Mouse (Mus musculus): ENCODE measurements around the gene Tapbpl. TPM values are rescaled to one million over a fixed set of nuclear protein-coding genes. Genes with fewer than 3 reads are reported as not detected.
A peak's percentile ranks its signal among the peaks of the same experiment; 100 is the strongest.

Gene Tapbpl
- total and polyA plus RNA-seq, 2 experiments from 2014 or later, result 4.5 to 7.0 TPM

GRCm38 (mm10) chr6:125218963-125219362 is 12.7 kb downstream of the Tapbpl start:
- Histone ChIP-seq H3K9me3 (ENCODE audit: low read length) (no peaks in the 10 kb centered on the region), H3K4me3 (ENCODE audit: low read length) (no peak overlapping the region), H3K4me2 (ENCODE audit: low read depth, low read length) (no peak overlapping the region), H3K36me3 (ENCODE audit: insufficient read depth, low read length) (no peaks in the 10 kb centered on the region), H3K27me3 (ENCODE audit: insufficient read depth, low read length) (no peaks in the 10 kb centered on the region), H3K9ac (replicated peaks; ENCODE audit: low read length) (no peak overlapping the region), H3K4me1 (ENCODE audit: insufficient read depth, low read length) (peaks cover 6% of the 10 kb centered on the region), H3K27ac (no peak overlapping the region)
- peak; percentile 88 for TF ChIP-seq CTCF (IDR thresholded peaks at IDR 0.05; ENCODE audit: low read depth)
- 71% methylated on average over 4 of the region's 4 CpGs for WGBS
- DNase-seq (ENCODE audit: low spot score), result peak; percentile 74
- no peak for ATAC-seq

GRCm38 (mm10) chr6:125217899-125218298 is 13.8 kb downstream of the Tapbpl start:
- TF ChIP-seq CTCF (IDR thresholded peaks at IDR 0.05; ENCODE audit: low read depth), result no peak

GRCm38 (mm10) chr6:125216898-125217297 is 14.8 kb downstream of the Tapbpl start:
- H3K27ac ChIP-seq, result no peak overlapping the region
- no peaks in the 10 kb centered on the region for H3K9me3 ChIP-seq (ENCODE audit: low read length)
- H3K4me3 ChIP-seq (ENCODE audit: low read length), result no peak overlapping the region
- no peak for TF ChIP-seq CTCF (IDR thresholded peaks at IDR 0.05; ENCODE audit: low read depth)
- 71% methylated on average over 2 of the region's 2 CpGs for WGBS
- no peaks in the 10 kb centered on the region; the same call in 1 of the 2 replicates for H3K27me3 ChIP-seq (ENCODE audit: insufficient read depth, low read length)
- ATAC-seq (no peak), DNase-seq (ENCODE audit: low spot score) (no peak)
- H3K4me2 ChIP-seq (ENCODE audit: low read depth, low read length), result peak overlapping the region; percentile 94
- H3K9ac ChIP-seq (replicated peaks; ENCODE audit: low read length), result no peak overlapping the region
- H3K4me1 ChIP-seq (ENCODE audit: insufficient read depth, low read length), result peaks cover 6% of the 10 kb centered on the region
- no peaks in the 10 kb centered on the region for H3K36me3 ChIP-seq (ENCODE audit: insufficient read depth, low read length)

More at GRCm38 (mm10) chr6:125217899-125218298, 13.8 kb downstream of the Tapbpl start:
- Histone ChIP-seq H3K4me2 (ENCODE audit: low read depth, low read length) (no peak overlapping the region), H3K9me3 (ENCODE audit: low read length) (no peaks in the 10 kb centered on the region), H3K27ac (no peak overlapping the region), H3K4me3 (ENCODE audit: low read length) (no peak overlapping the region), H3K9ac (replicated peaks; ENCODE audit: low read length) (no peak overlapping the region), H3K27me3 (ENCODE audit: insufficient read depth, low read length) (no peaks in the 10 kb centered on the region; the same call in 1 of the 2 replicates), H3K4me1 (ENCODE audit: insufficient read depth, low read length) (peaks cover 6% of the 10 kb centered on the region), H3K36me3 (ENCODE audit: insufficient read depth, low read length) (no peaks in the 10 kb centered on the region)
- ATAC-seq (no peak), DNase-seq (ENCODE audit: low spot score) (no peak)
- 83% methylated on average over 11 of the region's 11 CpGs for WGBS

- Histone ChIP-seq H3K27me3 (ENCODE audit: insufficient read depth, low read length) (no peaks in the 10 kb centered on the region; the same call in 1 of the 2 replicates), H3K4me1 (ENCODE audit: insufficient read depth, low read length) (peaks cover 6% of the 10 kb centered on the region), H3K27ac (peak within 1 kb of the TSS; percentile 88), H3K4me2 (ENCODE audit: low read depth, low read length) (peak within 1 kb of the TSS; percentile 94), H3K4me3 (ENCODE audit: low read length) (peak within 1 kb of the TSS; percentile 72), H3K36me3 (ENCODE audit: insufficient read depth, low read length) (no peaks in the 10 kb centered on the region), H3K9me3 (ENCODE audit: low read length) (no peaks in the 10 kb centered on the region), H3K9ac (replicated peaks; ENCODE audit: low read length) (peak within 1 kb of the TSS; percentile 72)
- TF ChIP-seq CTCF (IDR thresholded peaks at IDR 0.05; ENCODE audit: low read depth), result peak; percentile 22; the same call in 1 of the 2 replicates
- ATAC-seq (peak; percentile 98), DNase-seq (ENCODE audit: low spot score) (peak; percentile 99)
- WGBS, result under 1% methylated on average over 48 of the region's 48 CpGs
Observed at GRCm38 (mm10) chr6:125215148-125215954, 16.3 kb downstream of the Tapbpl start, which contains the start of gene Vamp1. Vamp1 (plus strand) TSS chr6:125215551.

GRCm38 (mm10) chr6:125213715-125214114 is 17.9 kb downstream of the Tapbpl start:
- Histone ChIP-seq H3K4me3 (ENCODE audit: low read length) (no peak overlapping the region), H3K9me3 (ENCODE audit: low read length) (no peaks in the 10 kb centered on the region), H3K4me2 (ENCODE audit: low read depth, low read length) (no peak overlapping the region), H3K36me3 (ENCODE audit: insufficient read depth, low read length) (no peaks in the 10 kb centered on the region), H3K27ac (no peak overlapping the region), H3K9ac (replicated peaks; ENCODE audit: low read length) (no peak overlapping the region), H3K4me1 (ENCODE audit: insufficient read depth, low read length) (peaks cover 6% of the 10 kb centered on the region), H3K27me3 (ENCODE audit: insufficient read depth, low read length) (no peaks in the 10 kb centered on the region; the same call in 1 of the 2 replicates)
- DNase-seq (ENCODE audit: low spot score) (no peak), ATAC-seq (no peak)
- no peak for TF ChIP-seq CTCF (IDR thresholded peaks at IDR 0.05; ENCODE audit: low read depth)
- WGBS, result 79% methylated on average over 6 of the region's 6 CpGs

- DNase-seq (ENCODE audit: low spot score) (no peak), ATAC-seq (no peak)
- peaks cover 6% of the 10 kb centered on the region for H3K4me1 ChIP-seq (ENCODE audit: insufficient read depth, low read length)
- no peak overlapping the region for H3K9ac ChIP-seq (replicated peaks; ENCODE audit: low read length)
- H3K27ac ChIP-seq, result no peak overlapping the region
- no peaks in the 10 kb centered on the region; the same call in 1 of the 2 replicates for H3K27me3 ChIP-seq (ENCODE audit: insufficient read depth, low read length)
- 79% methylated on average over 6 of the region's 6 CpGs for WGBS
- no peaks in the 10 kb centered on the region for H3K9me3 ChIP-seq (ENCODE audit: low read length)
- H3K4me3 ChIP-seq (ENCODE audit: low read length), result no peak overlapping the region
- TF ChIP-seq CTCF (IDR thresholded peaks at IDR 0.05; ENCODE audit: low read depth), result no peak
- H3K36me3 ChIP-seq (ENCODE audit: insufficient read depth, low read length), result no peaks in the 10 kb centered on the region
- no peak overlapping the region for H3K4me2 ChIP-seq (ENCODE audit: low read depth, low read length)
Observed at GRCm38 (mm10) chr6:125213129-125213528, 18.5 kb downstream of the Tapbpl start.

- Histone ChIP-seq H3K27ac (no peak overlapping the region), H3K4me3 (ENCODE audit: low read length) (no peak overlapping the region), H3K4me2 (ENCODE audit: low read depth, low read length) (no peak overlapping the region), H3K9ac (replicated peaks; ENCODE audit: low read length) (no peak overlapping the region), H3K27me3 (ENCODE audit: insufficient read depth, low read length) (no peaks in the 10 kb centered on the region; the same call in 1 of the 2 replicates), H3K36me3 (ENCODE audit: insufficient read depth, low read length) (no peaks in the 10 kb centered on the region), H3K4me1 (ENCODE audit: insufficient read depth, low read length) (peaks cover 6% of the 10 kb centered on the region), H3K9me3 (ENCODE audit: low read length) (no peaks in the 10 kb centered on the region)
- no peak for TF ChIP-seq CTCF (IDR thresholded peaks at IDR 0.05; ENCODE audit: low read depth)
- 57% methylated on average over 2 of the region's 2 CpGs for WGBS
- ATAC-seq, result no peak
- DNase-seq (ENCODE audit: low spot score), result no peak
Observed at GRCm38 (mm10) chr6:125212621-125213020, 19.0 kb downstream of the Tapbpl start.

Data from hindbrain, postnatal 0 days (tissue).